Mouse (Mus musculus): ENCODE measurements around the gene Tmem179. TPM values are rescaled to one million over a fixed set of nuclear protein-coding genes. Genes with fewer than 3 reads are reported as not detected.

Tmem179 gene
- polyA plus RNA-seq, 1 experiment from 2014 or later = 90.2 TPM

- Histone ChIP-seq H3K4me1 (peaks cover 20% of the 10 kb centered on the region), H3K9me3 (no peaks in the 10 kb centered on the region), H3K27ac (no peak overlapping the region), H3K4me3 (no peak overlapping the region), H3K36me3 (replicated peaks) (no peaks in the 10 kb centered on the region), H3K9ac (no peak overlapping the region), H3K27me3 (replicated peaks) (no peaks in the 10 kb centered on the region; the same call in 1 of the 2 replicates), H3K4me2 (no peak overlapping the region)
- WGBS = 83% methylated on average over 6 of the region's 6 CpGs
- ATAC-seq (replicated peaks) = no peak
These were observed 60.3 kb downstream of the Tmem179 start for GRCm38 (mm10) chr12:112456144-112456713.

- ATAC-seq (replicated peaks) = peak; percentile 41; the same call in 1 of the 2 replicates
- no peaks in the 10 kb centered on the region for H3K36me3 ChIP-seq (replicated peaks)
- WGBS = 59% methylated on average over 9 of the region's 9 CpGs
- H3K9ac ChIP-seq = no peak overlapping the region
- H3K27ac ChIP-seq = peak overlapping the region; percentile 44; the same call in 1 of the 2 replicates
- no peaks in the 10 kb centered on the region for H3K27me3 ChIP-seq (replicated peaks)
- no peaks in the 10 kb centered on the region for H3K9me3 ChIP-seq
- no peak overlapping the region for H3K4me2 ChIP-seq
- peaks cover 23% of the 10 kb centered on the region for H3K4me1 ChIP-seq
- H3K4me3 ChIP-seq = no peak overlapping the region
These were observed 64.7 kb downstream of the Tmem179 start for GRCm38 (mm10) chr12:112451826-112452225.

GRCm38 (mm10) chr12:112451381-112451780 lies 65.2 kb downstream of the Tmem179 start:
- Histone ChIP-seq H3K9me3 (no peaks in the 10 kb centered on the region), H3K27me3 (replicated peaks) (no peaks in the 10 kb centered on the region), H3K4me1 (peaks cover 23% of the 10 kb centered on the region), H3K36me3 (replicated peaks) (no peaks in the 10 kb centered on the region), H3K4me3 (no peak overlapping the region), H3K27ac (0 out of 2 replicates have a peak overlapping the region, but pooled peaks have one; percentile 22), H3K9ac (no peak overlapping the region), H3K4me2 (no peak overlapping the region)
- peak; percentile 41 for ATAC-seq (replicated peaks)
- 81% methylated on average over 1 of the region's 1 CpGs for WGBS

DNA sequence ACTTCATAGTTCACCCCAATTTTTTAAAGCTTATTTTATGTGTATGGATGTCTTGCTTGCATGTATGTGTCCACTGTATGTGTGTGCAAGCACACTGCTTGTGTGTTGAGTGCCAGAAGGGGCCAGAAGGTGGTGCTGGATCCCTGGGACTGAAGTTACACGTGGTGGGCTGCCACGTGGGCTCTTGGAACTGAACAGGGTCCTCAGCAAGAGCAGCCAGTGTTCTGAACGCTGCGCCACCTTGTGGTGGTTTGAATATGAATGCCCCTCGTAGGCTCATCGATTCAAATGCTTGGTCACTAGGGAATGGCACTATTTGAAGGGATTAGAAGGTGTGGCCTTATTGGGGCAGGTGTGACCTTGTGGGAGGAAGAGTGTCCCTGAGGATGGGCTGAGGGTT lies 65.7 kb downstream of the Tmem179 start:
- Histone ChIP-seq H3K4me3 (no peak overlapping the region), H3K4me2 (no peak overlapping the region), H3K27ac (0 out of 2 replicates have a peak overlapping the region, but pooled peaks have one; percentile 22), H3K9ac (no peak overlapping the region), H3K27me3 (replicated peaks) (no peaks in the 10 kb centered on the region), H3K4me1 (peaks cover 23% of the 10 kb centered on the region), H3K36me3 (replicated peaks) (no peaks in the 10 kb centered on the region), H3K9me3 (no peaks in the 10 kb centered on the region)
- peak; percentile 62; the same call in 1 of the 2 replicates for ATAC-seq (replicated peaks)
- WGBS = 9% methylated on average over 6 of the region's 6 CpGs

Other genes starting within 250 kb of the Tmem179 start
- gene A530016L24Rik, start 27.3 kb downstream of the Tmem179 start, polyA plus RNA-seq (2015; fragmentation: Nextera tagmentation; extraction: Ambion mirVana) = 0.22 and 0.24 TPM in 2 replicates
- 1.0 and 2.4 TPM in 2 replicates for gene Inf2, start 72.0 kb upstream of the Tmem179 start, polyA plus RNA-seq (2015; fragmentation: Nextera tagmentation; extraction: Ambion mirVana)
- 3.1 and 3.6 TPM in 2 replicates for gene Adssl1, start 103.3 kb upstream of the Tmem179 start, polyA plus RNA-seq (2015; fragmentation: Nextera tagmentation; extraction: Ambion mirVana)
- gene Siva1, start 127.9 kb upstream of the Tmem179 start, polyA plus RNA-seq (2015; fragmentation: Nextera tagmentation; extraction: Ambion mirVana) = 51.2 and 59.2 TPM in 2 replicates
- gene Akt1, start 158.1 kb upstream of the Tmem179 start, polyA plus RNA-seq (2015; fragmentation: Nextera tagmentation; extraction: Ambion mirVana) = 139 and 162 TPM in 2 replicates
- 1.9 and 2.5 TPM in 2 replicates for gene Zbtb42, start 162.1 kb upstream of the Tmem179 start, polyA plus RNA-seq (2015; fragmentation: Nextera tagmentation; extraction: Ambion mirVana)
- 51.0 and 53.7 TPM in 2 replicates for gene Cep170b, start 203.7 kb upstream of the Tmem179 start, polyA plus RNA-seq (2015; fragmentation: Nextera tagmentation; extraction: Ambion mirVana)
- 7.3 and 8.6 TPM in 2 replicates for gene Pld4, start 243.9 kb upstream of the Tmem179 start, polyA plus RNA-seq (2015; fragmentation: Nextera tagmentation; extraction: Ambion mirVana)

Measured in midbrain, embryonic 15.5 days (tissue).